Mouse (Mus musculus): ENCODE measurements around the gene Nup107. TPM values are rescaled to one million over a fixed set of nuclear protein-coding genes. Genes with fewer than 3 reads are reported as not detected.
"Not testable (repeated sequence)": the region's sequence is repeated elsewhere in the genome, so short reads cannot be mapped to it uniquely, and the experiment has no call there.

Gene Nup107
- polyA plus RNA-seq, 1 experiment from 2014 or later = 96.3 TPM

- Histone ChIP-seq H3K4me3 (ENCODE audit: low read depth, low read length) (no peak overlapping the region), H3K27ac (ENCODE audit: low read depth) (no peak overlapping the region)
- WGBS = 65% methylated on average over 7 of the region's 7 CpGs
These were observed 66.8 kb downstream of the Nup107 start for GRCm38 (mm10) chr10:117725671-117726070.

GRCm38 (mm10) chr10:117724804-117725361 is 67.6 kb downstream of the Nup107 start:
- DNase-seq (no peak), ATAC-seq (ENCODE audit: insufficient read depth) (no peak)
- 92% methylated on average over 3 of the region's 3 CpGs for WGBS
- Histone ChIP-seq H3K36me3 (ENCODE audit: insufficient read depth) (no peaks in the 10 kb centered on the region), H3K9ac (no peak overlapping the region), H3K4me2 (no peak overlapping the region), H3K9me3 (ENCODE audit: low read depth, low read length) (no peaks in the 10 kb centered on the region), H3K4me3 (ENCODE audit: low read depth, low read length) (no peak overlapping the region), H3K27ac (ENCODE audit: low read depth) (no peak overlapping the region), H3K27me3 (ENCODE audit: insufficient read depth, low read length) (no peaks in the 10 kb centered on the region), H3K4me1 (ENCODE audit: insufficient read depth) (no peaks in the 10 kb centered on the region; the same call in 1 of the 2 replicates)
- no peak for TF ChIP-seq CTCF (IDR thresholded peaks at IDR 0.05; ENCODE audit: low read depth)

More at GRCm38 (mm10) chr10:117725671-117726070, 66.8 kb downstream of the Nup107 start:
- no peak for TF ChIP-seq CTCF (IDR thresholded peaks at IDR 0.05; ENCODE audit: low read depth)
- H3K9me3 ChIP-seq (ENCODE audit: low read depth, low read length) = no peaks in the 10 kb centered on the region
- no peaks in the 10 kb centered on the region for H3K36me3 ChIP-seq (ENCODE audit: insufficient read depth)
- no peak overlapping the region for H3K4me2 ChIP-seq
- DNase-seq = no peak
- H3K9ac ChIP-seq = no peak overlapping the region
- no peaks in the 10 kb centered on the region for H3K27me3 ChIP-seq (ENCODE audit: insufficient read depth, low read length)
- H3K4me1 ChIP-seq (ENCODE audit: insufficient read depth) = no peaks in the 10 kb centered on the region; the same call in 1 of the 2 replicates
- ATAC-seq (ENCODE audit: insufficient read depth) = no peak

- WGBS = 71% methylated on average over 5 of the region's 5 CpGs
- no peak overlapping the region for H3K27ac ChIP-seq (ENCODE audit: low read depth)
- H3K36me3 ChIP-seq (ENCODE audit: insufficient read depth) = no peaks in the 10 kb centered on the region
- no peaks in the 10 kb centered on the region for H3K27me3 ChIP-seq (ENCODE audit: insufficient read depth, low read length)
- H3K4me2 ChIP-seq = no peak overlapping the region
- ATAC-seq (ENCODE audit: insufficient read depth) (no peak), DNase-seq (no peak)
- H3K9me3 ChIP-seq (ENCODE audit: low read depth, low read length) = no peaks in the 10 kb centered on the region
- no peak for TF ChIP-seq CTCF (IDR thresholded peaks at IDR 0.05; ENCODE audit: low read depth)
- H3K9ac ChIP-seq = no peak overlapping the region
- no peak overlapping the region for H3K4me3 ChIP-seq (ENCODE audit: low read depth, low read length)
- H3K4me1 ChIP-seq (ENCODE audit: insufficient read depth) = no peaks in the 10 kb centered on the region; the same call in 1 of the 2 replicates
These were observed 68.3 kb downstream of the Nup107 start for GRCm38 (mm10) chr10:117724136-117724718.

GRCm38 (mm10) chr10:117718161-117719119 is 74.1 kb downstream of the Nup107 start:
- peak overlapping the region; percentile 77 for H3K27ac ChIP-seq (ENCODE audit: low read depth)
- WGBS = 58% methylated on average over 19 of the region's 19 CpGs
- DNase-seq (peak; percentile 40), ATAC-seq (ENCODE audit: insufficient read depth) (0 out of 2 replicates have a peak, but pooled peaks have one; percentile 44)
- TF ChIP-seq CTCF (IDR thresholded peaks at IDR 0.05; ENCODE audit: low read depth) = no peak
- no peaks in the 10 kb centered on the region for H3K36me3 ChIP-seq (ENCODE audit: insufficient read depth)
- no peaks in the 10 kb centered on the region for H3K9me3 ChIP-seq (ENCODE audit: low read depth, low read length)
- no peaks in the 10 kb centered on the region for H3K4me1 ChIP-seq (ENCODE audit: insufficient read depth)
- no peaks in the 10 kb centered on the region for H3K27me3 ChIP-seq (ENCODE audit: insufficient read depth, low read length)
- H3K4me3 ChIP-seq (ENCODE audit: low read depth, low read length) = no peak overlapping the region
- H3K4me2 ChIP-seq = no peak overlapping the region
- H3K9ac ChIP-seq = no peak overlapping the region

- Histone ChIP-seq H3K4me1 (ENCODE audit: insufficient read depth) (no peaks in the 10 kb centered on the region), H3K27me3 (ENCODE audit: insufficient read depth, low read length) (no peaks in the 10 kb centered on the region), H3K36me3 (ENCODE audit: insufficient read depth) (no peaks in the 10 kb centered on the region), H3K4me2 (no peak overlapping the region), H3K9me3 (ENCODE audit: low read depth, low read length) (no peaks in the 10 kb centered on the region), H3K4me3 (ENCODE audit: low read depth, low read length) (no peak overlapping the region), H3K27ac (ENCODE audit: low read depth) (peak overlapping the region; percentile 77; the same call in 1 of the 2 replicates), H3K9ac (no peak overlapping the region)
- 3% methylated on average over 4 of the region's 4 CpGs for WGBS
- ATAC-seq (ENCODE audit: insufficient read depth) (peak; percentile 73), DNase-seq (peak; percentile 53)
- no peak for TF ChIP-seq CTCF (IDR thresholded peaks at IDR 0.05; ENCODE audit: low read depth)
These were observed 74.9 kb downstream of the Nup107 start for GRCm38 (mm10) chr10:117717583-117717982.

GRCm38 (mm10) chr10:117716686-117717085 is 75.8 kb downstream of the Nup107 start:
- WGBS = 82% methylated on average over 3 of the region's 3 CpGs
- Histone ChIP-seq H3K9ac (no peak overlapping the region), H3K27me3 (ENCODE audit: insufficient read depth, low read length) (no peaks in the 10 kb centered on the region), H3K4me3 (ENCODE audit: low read depth, low read length) (no peak overlapping the region), H3K27ac (ENCODE audit: low read depth) (no peak overlapping the region), H3K4me1 (ENCODE audit: insufficient read depth) (no peaks in the 10 kb centered on the region), H3K4me2 (no peak overlapping the region), H3K36me3 (ENCODE audit: insufficient read depth) (no peaks in the 10 kb centered on the region), H3K9me3 (ENCODE audit: low read depth, low read length) (no peaks in the 10 kb centered on the region)
- ATAC-seq (ENCODE audit: insufficient read depth) (no peak), DNase-seq (no peak)
- TF ChIP-seq CTCF (IDR thresholded peaks at IDR 0.05; ENCODE audit: low read depth) = no peak

GRCm38 (mm10) chr10:117715654-117716053 is 76.9 kb downstream of the Nup107 start:
- H3K9me3 ChIP-seq (ENCODE audit: low read depth, low read length); DNase-seq; H3K9ac ChIP-seq; H3K27ac ChIP-seq (ENCODE audit: low read depth); H3K36me3 ChIP-seq (ENCODE audit: insufficient read depth); H3K4me3 ChIP-seq (ENCODE audit: low read depth, low read length); H3K4me2 ChIP-seq; H3K27me3 ChIP-seq (ENCODE audit: insufficient read depth, low read length); ATAC-seq (ENCODE audit: insufficient read depth); H3K4me1 ChIP-seq (ENCODE audit: insufficient read depth): not testable (repeated sequence)
- 86% methylated on average over 1 of the region's 1 CpGs for WGBS

Measured in lung, embryonic 14.5 days (tissue).